Mouse (Mus musculus): ENCODE measurements around the gene 3425401B19Rik. TPM values are rescaled to one million over a fixed set of nuclear protein-coding genes. Genes with fewer than 3 reads are reported as not detected.

Gene 3425401B19Rik
- polyA plus RNA-seq (2014; fragmentation: Nextera tagmentation; extraction: Ambion mirVana), result 0.04 and 0.17 TPM in 2 replicates

DNA sequence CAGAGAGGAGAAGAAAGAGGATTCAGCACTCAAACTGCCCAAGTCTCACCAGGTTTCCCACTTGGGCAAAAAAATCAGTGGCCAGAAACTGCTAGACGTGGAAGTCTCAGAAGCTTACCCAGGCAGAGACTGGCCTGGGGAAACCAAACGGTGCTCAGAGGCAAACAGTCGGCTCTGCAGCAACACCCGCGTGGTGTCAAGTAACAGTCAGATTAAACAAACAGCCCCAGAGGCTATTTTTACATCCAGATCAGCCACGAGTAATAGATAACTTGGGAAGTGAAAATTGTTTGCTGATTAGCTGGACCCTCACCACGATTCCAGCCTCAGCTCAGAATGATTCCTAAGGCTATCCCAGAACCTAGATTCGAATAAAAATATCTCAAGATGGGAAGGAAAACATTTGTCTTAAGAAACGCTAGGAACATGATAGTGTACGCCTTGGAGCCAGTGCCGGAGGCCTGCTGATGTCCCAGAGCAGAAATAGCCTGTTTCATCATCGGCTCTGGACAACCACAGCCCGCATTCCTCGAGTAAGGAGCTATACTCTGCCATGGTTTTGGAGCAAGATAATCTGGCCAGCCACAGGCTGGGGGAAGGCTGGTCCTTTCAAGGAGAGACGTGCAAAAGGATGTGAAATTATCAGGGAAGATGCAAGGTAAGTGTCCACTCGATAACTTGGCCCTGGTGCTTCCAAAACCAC lies at the start of gene 3425401B19Rik:
3425401B19Rik (minus strand) TSS at position 170 of the 703 bp plus-strand sequence.
- H3K9me3 ChIP-seq (ENCODE audit: control insufficient read depth, low read length), result no peaks in the 10 kb centered on the region
- H3K27me3 ChIP-seq (ENCODE audit: control insufficient read depth, insufficient read depth, low read length), result no peaks in the 10 kb centered on the region
- ATAC-seq (ENCODE audit: low FRiP score), result no peak
- H3K27ac ChIP-seq, result no peak within 1 kb of the TSS
- no peak within 1 kb of the TSS for H3K4me3 ChIP-seq (replicated peaks; ENCODE audit: low read length)
- H3K9ac ChIP-seq, result no peak within 1 kb of the TSS
- H3K4me2 ChIP-seq (replicated peaks), result peak within 1 kb of the TSS; percentile 28; the same call in 1 of the 2 replicates
- no peak for DNase-seq (ENCODE audit: low spot score)
- peaks cover 10% of the 10 kb centered on the region; the same call in 1 of the 2 replicates for H3K4me1 ChIP-seq (replicated peaks; ENCODE audit: control insufficient read depth, insufficient read depth, low read length)
- WGBS, result 70% methylated on average over 16 of the region's 16 CpGs
- no peaks in the 10 kb centered on the region for H3K36me3 ChIP-seq (replicated peaks; ENCODE audit: control insufficient read depth, insufficient read depth)

- Histone ChIP-seq H3K4me3 (replicated peaks; ENCODE audit: low read length) (no peak overlapping the region), H3K27ac (no peak overlapping the region), H3K36me3 (replicated peaks; ENCODE audit: control insufficient read depth, insufficient read depth) (no peaks in the 10 kb centered on the region), H3K27me3 (ENCODE audit: control insufficient read depth, insufficient read depth, low read length) (no peaks in the 10 kb centered on the region), H3K9me3 (ENCODE audit: control insufficient read depth, low read length) (0 out of 2 replicates have a peak, but pooled peaks cover 3% of the 10 kb centered on the region), H3K4me1 (replicated peaks; ENCODE audit: control insufficient read depth, insufficient read depth, low read length) (no peaks in the 10 kb centered on the region), H3K4me2 (replicated peaks) (no peak overlapping the region), H3K9ac (no peak overlapping the region)
- ATAC-seq (ENCODE audit: low FRiP score), result no peak
- 44% methylated on average over 6 of the region's 6 CpGs for WGBS
- no peak for DNase-seq (ENCODE audit: low spot score)
Observed at GRCm38 (mm10) chr14:32732961-32733360, 47.9 kb upstream of the 3425401B19Rik start.

DNA sequence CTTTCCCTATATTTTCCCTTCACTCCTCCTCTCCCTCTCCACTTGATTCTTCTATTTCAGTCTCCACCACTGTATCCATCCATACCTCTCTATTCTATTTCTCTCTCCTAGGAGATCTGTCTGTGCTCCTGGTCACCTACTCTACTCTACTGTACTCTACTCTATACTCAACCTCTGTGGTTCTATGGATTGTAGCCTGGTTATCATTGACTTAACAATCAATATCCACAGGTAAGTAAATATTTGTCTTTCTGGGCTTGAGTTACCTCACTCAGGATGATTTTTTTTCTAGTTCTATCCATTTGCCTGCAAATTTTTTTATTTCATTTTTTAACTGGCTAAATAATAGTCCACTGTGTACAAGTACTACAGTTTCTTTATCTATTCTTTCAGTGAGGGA lies 41.8 kb upstream of the 3425401B19Rik start:
- Histone ChIP-seq H3K4me3 (replicated peaks; ENCODE audit: low read length) (no peak overlapping the region), H3K9me3 (ENCODE audit: control insufficient read depth, low read length) (0 out of 2 replicates have a peak, but pooled peaks cover 2% of the 10 kb centered on the region), H3K27ac (no peak overlapping the region), H3K4me1 (replicated peaks; ENCODE audit: control insufficient read depth, insufficient read depth, low read length) (no peaks in the 10 kb centered on the region), H3K27me3 (ENCODE audit: control insufficient read depth, insufficient read depth, low read length) (no peaks in the 10 kb centered on the region), H3K4me2 (replicated peaks) (no peak overlapping the region), H3K9ac (no peak overlapping the region), H3K36me3 (replicated peaks; ENCODE audit: control insufficient read depth, insufficient read depth) (no peaks in the 10 kb centered on the region)
- ATAC-seq (ENCODE audit: low FRiP score) (no peak), DNase-seq (ENCODE audit: low spot score) (no peak)

DNA sequence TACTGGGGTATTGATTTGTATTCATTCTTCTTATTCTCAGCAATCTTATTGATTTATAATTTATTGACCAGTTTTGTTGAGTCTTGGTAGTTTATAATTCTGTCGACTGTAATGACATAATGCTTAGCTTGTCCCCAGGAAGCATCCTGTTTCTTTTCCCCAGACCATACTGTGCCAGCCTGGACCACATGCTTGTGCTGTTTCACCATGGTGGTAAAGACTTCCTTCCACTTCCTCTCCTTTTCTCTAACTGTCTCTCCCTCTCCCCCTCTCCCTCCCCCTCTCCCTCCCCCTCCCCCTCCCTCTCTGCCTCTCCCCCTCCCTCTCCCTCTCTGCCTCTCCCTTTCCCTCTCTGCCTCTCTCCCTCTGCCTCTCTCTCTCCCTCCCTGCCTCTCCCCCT lies 36.4 kb upstream of the 3425401B19Rik start:
- Histone ChIP-seq H3K4me2 (replicated peaks) (no peak overlapping the region), H3K4me3 (replicated peaks; ENCODE audit: low read length) (no peak overlapping the region), H3K9me3 (ENCODE audit: control insufficient read depth, low read length) (no peaks in the 10 kb centered on the region), H3K27me3 (ENCODE audit: control insufficient read depth, insufficient read depth, low read length) (no peaks in the 10 kb centered on the region), H3K9ac (no peak overlapping the region), H3K27ac (no peak overlapping the region), H3K36me3 (replicated peaks; ENCODE audit: control insufficient read depth, insufficient read depth) (no peaks in the 10 kb centered on the region), H3K4me1 (replicated peaks; ENCODE audit: control insufficient read depth, insufficient read depth, low read length) (no peaks in the 10 kb centered on the region)
- DNase-seq (ENCODE audit: low spot score) (no peak), ATAC-seq (ENCODE audit: low FRiP score) (no peak)
- WGBS, result 52% methylated on average over 1 of the region's 1 CpGs

DNA sequence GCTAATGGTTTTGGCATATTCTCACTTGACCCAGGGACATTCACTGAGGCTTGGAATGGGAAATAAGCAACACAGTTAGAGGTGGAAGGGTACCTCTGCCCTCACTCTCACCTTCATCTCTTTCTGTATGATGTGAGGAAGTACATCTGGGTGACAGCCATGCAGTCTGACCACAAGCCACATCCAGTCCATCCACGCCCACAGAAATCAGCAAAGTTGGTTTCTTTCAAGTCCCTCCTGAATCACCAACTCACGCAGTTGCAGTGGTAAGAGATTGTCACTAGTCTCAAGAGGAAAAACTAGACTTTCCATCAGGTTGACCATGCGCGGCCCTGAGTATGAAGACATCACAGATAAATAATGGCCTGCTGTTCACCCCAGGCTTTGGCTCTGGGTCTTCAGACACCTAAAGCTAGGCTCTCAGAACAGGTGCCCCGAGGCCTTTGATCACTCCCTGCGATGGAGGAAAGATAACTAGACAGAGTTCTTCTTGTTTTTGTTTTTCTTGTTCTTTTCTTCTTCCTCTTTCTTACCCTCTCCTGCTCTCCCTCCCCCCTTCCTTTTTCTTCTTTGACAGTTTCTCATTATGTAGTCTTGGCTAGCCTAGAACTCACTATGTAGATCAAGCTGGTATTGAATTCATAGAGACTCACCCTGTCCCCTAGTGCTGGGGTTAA lies 31.8 kb upstream of the 3425401B19Rik start:
- 90% methylated on average over 6 of the region's 6 CpGs for WGBS
- Histone ChIP-seq H3K9me3 (ENCODE audit: control insufficient read depth, low read length) (no peaks in the 10 kb centered on the region), H3K9ac (no peak overlapping the region), H3K4me1 (replicated peaks; ENCODE audit: control insufficient read depth, insufficient read depth, low read length) (no peaks in the 10 kb centered on the region), H3K27me3 (ENCODE audit: control insufficient read depth, insufficient read depth, low read length) (no peaks in the 10 kb centered on the region), H3K36me3 (replicated peaks; ENCODE audit: control insufficient read depth, insufficient read depth) (no peaks in the 10 kb centered on the region), H3K4me2 (replicated peaks) (no peak overlapping the region), H3K4me3 (replicated peaks; ENCODE audit: low read length) (no peak overlapping the region), H3K27ac (no peak overlapping the region)
- DNase-seq (ENCODE audit: low spot score) (no peak), ATAC-seq (ENCODE audit: low FRiP score) (no peak)

GRCm38 (mm10) chr14:32715489-32715888 lies 30.4 kb upstream of the 3425401B19Rik start:
- Histone ChIP-seq H3K4me2 (replicated peaks) (no peak overlapping the region), H3K4me3 (replicated peaks; ENCODE audit: low read length) (no peak overlapping the region), H3K27me3 (ENCODE audit: control insufficient read depth, insufficient read depth, low read length) (no peaks in the 10 kb centered on the region), H3K9me3 (ENCODE audit: control insufficient read depth, low read length) (no peaks in the 10 kb centered on the region), H3K4me1 (replicated peaks; ENCODE audit: control insufficient read depth, insufficient read depth, low read length) (no peaks in the 10 kb centered on the region), H3K36me3 (replicated peaks; ENCODE audit: control insufficient read depth, insufficient read depth) (no peaks in the 10 kb centered on the region), H3K9ac (no peak overlapping the region), H3K27ac (no peak overlapping the region)
- 89% methylated on average over 2 of the region's 2 CpGs for WGBS
- ATAC-seq (ENCODE audit: low FRiP score), result no peak
- DNase-seq (ENCODE audit: low spot score), result no peak

DNA sequence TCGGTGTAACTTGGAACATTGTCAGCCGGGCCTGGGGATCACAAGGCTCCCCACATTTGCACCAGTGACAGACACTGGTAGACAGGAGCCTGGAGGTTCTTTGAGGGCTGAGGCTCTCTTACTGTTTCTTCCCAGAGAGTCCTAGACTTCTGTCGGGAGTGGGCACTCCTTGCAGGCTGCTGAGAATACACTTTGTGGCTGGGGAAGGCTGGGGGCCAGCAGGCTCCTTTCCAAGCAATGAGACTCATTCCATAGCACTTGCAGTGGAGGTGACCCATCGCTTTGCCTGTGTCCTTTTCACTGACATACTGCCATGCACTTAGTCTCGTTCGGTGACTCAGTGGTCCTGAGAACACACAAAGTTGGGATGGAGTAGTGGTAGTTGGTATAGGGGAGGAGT lies 30.0 kb upstream of the 3425401B19Rik start:
- H3K9ac ChIP-seq, result no peak overlapping the region
- 84% methylated on average over 6 of the region's 6 CpGs for WGBS
- no peak for DNase-seq (ENCODE audit: low spot score)
- no peak overlapping the region for H3K4me3 ChIP-seq (replicated peaks; ENCODE audit: low read length)
- no peaks in the 10 kb centered on the region for H3K36me3 ChIP-seq (replicated peaks; ENCODE audit: control insufficient read depth, insufficient read depth)
- no peak for ATAC-seq (ENCODE audit: low FRiP score)
- H3K27ac ChIP-seq, result no peak overlapping the region
- no peak overlapping the region for H3K4me2 ChIP-seq (replicated peaks)
- H3K27me3 ChIP-seq (ENCODE audit: control insufficient read depth, insufficient read depth, low read length), result no peaks in the 10 kb centered on the region
- no peaks in the 10 kb centered on the region for H3K9me3 ChIP-seq (ENCODE audit: control insufficient read depth, low read length)
- H3K4me1 ChIP-seq (replicated peaks; ENCODE audit: control insufficient read depth, insufficient read depth, low read length), result no peaks in the 10 kb centered on the region

DNA sequence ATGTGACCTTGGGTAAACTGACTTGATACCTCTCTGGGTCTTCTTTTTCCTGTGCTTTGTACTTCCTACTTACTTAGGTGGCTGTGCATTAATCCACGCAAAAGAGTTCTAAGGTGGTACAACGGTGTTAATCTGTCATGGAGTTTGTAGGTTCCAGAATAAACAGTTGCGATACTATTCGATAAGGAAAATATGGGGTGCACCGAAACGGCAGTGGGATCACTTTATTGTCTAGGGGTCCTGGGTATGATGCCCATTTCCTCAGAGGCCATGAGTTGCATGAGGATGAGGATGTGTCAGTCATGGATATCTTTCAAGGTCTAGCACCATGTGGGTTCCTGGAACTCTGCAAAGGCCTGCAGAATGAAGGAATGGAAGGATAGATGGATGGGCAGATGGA lies 24.8 kb upstream of the 3425401B19Rik start:
- Histone ChIP-seq H3K4me3 (replicated peaks; ENCODE audit: low read length) (no peak overlapping the region), H3K27me3 (ENCODE audit: control insufficient read depth, insufficient read depth, low read length) (no peaks in the 10 kb centered on the region), H3K9ac (no peak overlapping the region), H3K4me2 (replicated peaks) (no peak overlapping the region), H3K27ac (no peak overlapping the region), H3K4me1 (replicated peaks; ENCODE audit: control insufficient read depth, insufficient read depth, low read length) (no peaks in the 10 kb centered on the region), H3K9me3 (ENCODE audit: control insufficient read depth, low read length) (no peaks in the 10 kb centered on the region), H3K36me3 (replicated peaks; ENCODE audit: control insufficient read depth, insufficient read depth) (no peaks in the 10 kb centered on the region)
- DNase-seq (ENCODE audit: low spot score) (no peak), ATAC-seq (ENCODE audit: low FRiP score) (no peak)
- WGBS, result 98% methylated on average over 6 of the region's 6 CpGs

DNA sequence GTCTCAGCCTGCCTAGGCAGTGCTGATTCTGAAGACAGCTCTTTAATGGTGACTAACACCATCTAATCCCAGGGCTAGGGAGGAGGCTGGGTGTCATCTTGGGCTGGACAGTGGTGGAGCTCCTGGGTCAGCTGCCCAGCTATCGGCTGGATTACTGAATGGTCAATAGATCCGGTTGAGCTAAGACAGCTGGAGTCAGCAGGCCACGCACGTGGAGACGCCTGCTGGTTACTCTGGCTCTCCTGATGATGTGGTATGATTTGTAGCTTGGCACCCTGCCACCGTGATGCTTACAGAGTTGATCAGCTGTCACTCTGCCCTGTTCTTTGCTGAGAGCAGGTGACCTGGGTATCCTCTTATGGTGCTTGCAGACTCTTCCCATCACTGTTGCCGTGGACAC lies 23.7 kb upstream of the 3425401B19Rik start:
- Histone ChIP-seq H3K27ac (no peak overlapping the region), H3K9me3 (ENCODE audit: control insufficient read depth, low read length) (no peaks in the 10 kb centered on the region), H3K4me3 (replicated peaks; ENCODE audit: low read length) (no peak overlapping the region), H3K27me3 (ENCODE audit: control insufficient read depth, insufficient read depth, low read length) (no peaks in the 10 kb centered on the region), H3K4me2 (replicated peaks) (no peak overlapping the region), H3K9ac (no peak overlapping the region), H3K4me1 (replicated peaks; ENCODE audit: control insufficient read depth, insufficient read depth, low read length) (no peaks in the 10 kb centered on the region), H3K36me3 (replicated peaks; ENCODE audit: control insufficient read depth, insufficient read depth) (no peaks in the 10 kb centered on the region)
- no peak for ATAC-seq (ENCODE audit: low FRiP score)
- DNase-seq (ENCODE audit: low spot score), result no peak
- WGBS, result 65% methylated on average over 7 of the region's 7 CpGs
